Mouse (Mus musculus): ENCODE measurements at regions not wholly inside any gene's neighbourhood (a gene's known extent, or its start where the extent isn't known, plus 50 kb on each side); places are given as distances from the start of the nearest gene placed in this dataset.

DNA sequence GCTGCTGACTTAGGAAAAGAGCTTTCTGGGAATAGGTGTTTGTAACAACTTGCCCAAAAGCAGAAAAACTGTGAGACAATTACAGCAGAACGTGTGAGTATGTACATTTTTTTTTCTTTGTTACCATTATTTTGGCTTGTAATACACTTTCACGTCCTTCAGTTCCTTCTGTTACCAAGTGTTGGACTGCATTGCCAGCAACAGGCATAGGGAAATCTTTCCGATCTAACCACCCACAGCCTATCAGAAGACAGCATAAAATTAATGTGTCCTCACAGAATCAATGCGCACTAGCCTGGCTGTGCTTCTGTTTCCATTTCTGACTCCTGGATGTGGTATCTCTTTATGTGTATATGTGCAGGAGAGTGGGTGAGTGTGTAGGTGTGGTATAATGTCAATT, 76.6 kb upstream of the Ifne start:
- no peak overlapping the region for H3K27ac ChIP-seq (ENCODE audit: low read length)
- H3K9me3 ChIP-seq (replicated peaks; ENCODE audit: control insufficient read depth, low read length), result no peaks in the 10 kb centered on the region
- H3K27me3 ChIP-seq (ENCODE audit: control insufficient read depth, insufficient read depth, low read length), result no peaks in the 10 kb centered on the region
- no peak overlapping the region for H3K4me2 ChIP-seq (ENCODE audit: low read depth, low read length)
- no peaks in the 10 kb centered on the region for H3K36me3 ChIP-seq (ENCODE audit: control insufficient read depth, insufficient read depth)
- H3K4me3 ChIP-seq (ENCODE audit: low read length), result no peak overlapping the region
- H3K9ac ChIP-seq (ENCODE audit: low read length), result no peak overlapping the region
- 66% methylated on average over 4 of the region's 4 CpGs for WGBS
- no peak for ATAC-seq (replicated peaks; ENCODE audit: extremely low read depth, insufficient read depth, low FRiP score)
- no peaks in the 10 kb centered on the region for H3K4me1 ChIP-seq (ENCODE audit: control insufficient read depth, insufficient read depth, low read length)

DNA sequence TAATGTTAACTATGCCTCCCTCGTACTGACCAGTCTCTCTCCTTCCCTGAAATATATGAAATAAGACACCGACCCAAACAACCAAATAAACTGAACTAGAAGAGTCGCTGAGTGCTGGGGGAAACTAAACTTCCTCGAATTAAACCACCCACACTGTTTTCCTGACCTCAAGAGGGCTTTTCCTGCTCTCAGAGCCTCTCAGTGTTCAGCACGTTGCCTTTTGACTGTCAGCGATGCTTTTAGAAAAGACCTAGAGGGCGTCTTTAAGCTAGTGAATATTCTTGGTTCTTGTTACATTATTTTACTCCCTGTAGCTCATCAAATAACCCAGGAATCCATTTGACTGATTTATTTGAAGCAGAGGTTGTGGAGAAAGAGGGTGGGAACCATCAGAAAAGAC, 76.2 kb upstream of the Ifne start:
- Histone ChIP-seq H3K27me3 (ENCODE audit: control insufficient read depth, insufficient read depth, low read length) (no peaks in the 10 kb centered on the region), H3K36me3 (ENCODE audit: control insufficient read depth, insufficient read depth) (no peaks in the 10 kb centered on the region), H3K9ac (ENCODE audit: low read length) (0 out of 2 replicates have a peak overlapping the region, but pooled peaks have one; percentile 12), H3K4me2 (ENCODE audit: low read depth, low read length) (peak overlapping the region; percentile 40; the same call in 1 of the 2 replicates), H3K27ac (ENCODE audit: low read length) (no peak overlapping the region), H3K4me3 (ENCODE audit: low read length) (no peak overlapping the region), H3K9me3 (replicated peaks; ENCODE audit: control insufficient read depth, low read length) (no peaks in the 10 kb centered on the region), H3K4me1 (ENCODE audit: control insufficient read depth, insufficient read depth, low read length) (0 out of 2 replicates have a peak, but pooled peaks cover under 1% of the 10 kb centered on the region)
- ATAC-seq (replicated peaks; ENCODE audit: extremely low read depth, insufficient read depth, low FRiP score), result no peak
- WGBS, result 29% methylated on average over 7 of the region's 7 CpGs

DNA sequence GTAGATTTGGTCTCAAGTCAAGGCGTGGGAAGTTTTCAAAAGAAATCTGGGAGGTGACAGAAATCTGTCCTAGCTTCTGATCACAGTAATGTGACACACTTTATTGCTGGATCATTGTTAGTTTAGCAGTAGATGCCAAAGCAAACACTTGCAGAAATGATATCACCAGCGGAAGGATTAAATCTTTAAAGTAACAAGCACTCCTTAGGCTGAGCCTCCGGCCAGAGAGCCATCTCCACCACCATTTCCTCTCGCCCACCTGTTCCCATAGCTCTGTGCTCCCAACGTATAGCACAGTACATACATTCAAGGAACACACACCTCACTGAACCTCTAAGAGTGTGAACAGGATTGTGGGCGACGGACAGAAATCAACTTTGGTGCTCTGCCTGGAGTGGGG, 75.6 kb upstream of the Ifne start:
- no peak overlapping the region for H3K9ac ChIP-seq (ENCODE audit: low read length)
- no peak overlapping the region for H3K4me3 ChIP-seq (ENCODE audit: low read length)
- no peaks in the 10 kb centered on the region for H3K36me3 ChIP-seq (ENCODE audit: control insufficient read depth, insufficient read depth)
- no peaks in the 10 kb centered on the region for H3K27me3 ChIP-seq (ENCODE audit: control insufficient read depth, insufficient read depth, low read length)
- 0 out of 2 replicates have a peak, but pooled peaks cover 5% of the 10 kb centered on the region for H3K4me1 ChIP-seq (ENCODE audit: control insufficient read depth, insufficient read depth, low read length)
- ATAC-seq (replicated peaks; ENCODE audit: extremely low read depth, insufficient read depth, low FRiP score), result no peak
- no peak overlapping the region for H3K27ac ChIP-seq (ENCODE audit: low read length)
- WGBS, result 69% methylated on average over 7 of the region's 7 CpGs
- H3K4me2 ChIP-seq (ENCODE audit: low read depth, low read length), result peak overlapping the region; percentile 40
- H3K9me3 ChIP-seq (replicated peaks; ENCODE audit: control insufficient read depth, low read length), result no peaks in the 10 kb centered on the region

DNA sequence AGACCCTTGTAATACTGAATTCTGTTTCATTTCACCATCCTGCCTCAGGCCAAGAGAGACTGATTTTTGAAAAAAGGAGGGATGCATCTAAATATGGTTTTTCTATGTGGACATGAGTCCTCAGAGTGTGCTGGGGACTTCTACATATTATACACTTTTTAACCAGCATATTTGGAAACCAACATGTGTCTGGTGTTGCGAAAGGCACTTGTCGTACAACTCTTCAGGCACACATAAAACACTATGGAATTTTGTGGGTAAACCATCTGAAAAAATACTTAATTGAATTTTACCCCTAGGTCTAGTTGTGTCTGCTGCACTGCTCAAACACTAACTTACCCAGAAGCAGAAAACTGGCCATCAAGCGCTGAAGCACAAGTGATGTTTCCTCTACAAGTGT, 74.0 kb upstream of the Ifne start:
- WGBS, result 88% methylated on average over 3 of the region's 3 CpGs
- H3K4me1 ChIP-seq (ENCODE audit: control insufficient read depth, insufficient read depth, low read length), result peaks cover 9% of the 10 kb centered on the region; the same call in 1 of the 2 replicates
- no peaks in the 10 kb centered on the region for H3K36me3 ChIP-seq (ENCODE audit: control insufficient read depth, insufficient read depth)
- no peak overlapping the region for H3K27ac ChIP-seq (ENCODE audit: low read length)
- H3K9me3 ChIP-seq (replicated peaks; ENCODE audit: control insufficient read depth, low read length), result no peaks in the 10 kb centered on the region
- no peak overlapping the region for H3K4me3 ChIP-seq (ENCODE audit: low read length)
- no peaks in the 10 kb centered on the region for H3K27me3 ChIP-seq (ENCODE audit: control insufficient read depth, insufficient read depth, low read length)
- no peak for ATAC-seq (replicated peaks; ENCODE audit: extremely low read depth, insufficient read depth, low FRiP score)
- H3K4me2 ChIP-seq (ENCODE audit: low read depth, low read length), result no peak overlapping the region
- H3K9ac ChIP-seq (ENCODE audit: low read length), result no peak overlapping the region

DNA sequence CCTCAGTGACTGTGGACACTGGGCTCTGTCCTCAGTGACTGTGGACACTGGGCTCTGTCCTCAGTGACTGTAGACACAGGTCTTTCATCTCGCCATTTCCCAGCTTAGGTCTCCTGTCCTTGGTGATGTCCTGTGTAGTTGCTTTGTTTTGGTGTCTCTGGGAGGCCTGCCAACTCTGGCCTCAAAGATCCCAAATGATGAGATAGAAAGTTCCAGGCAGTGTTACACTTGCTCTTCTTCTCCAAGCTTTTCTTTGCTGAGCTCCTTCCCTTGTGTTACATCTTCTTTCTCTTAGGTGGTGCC, 71.0 kb upstream of the Ifne start:
- H3K4me1 ChIP-seq (ENCODE audit: control insufficient read depth, insufficient read depth, low read length), result peaks cover 9% of the 10 kb centered on the region; the same call in 1 of the 2 replicates
- no peak overlapping the region for H3K9ac ChIP-seq (ENCODE audit: low read length)
- H3K27ac ChIP-seq (ENCODE audit: low read length), result peak overlapping the region; percentile 67
- no peak overlapping the region for H3K4me3 ChIP-seq (ENCODE audit: low read length)
- ATAC-seq (replicated peaks; ENCODE audit: extremely low read depth, insufficient read depth, low FRiP score), result 0 out of 2 replicates have a peak, but pooled peaks have one; percentile 35
- 23% methylated on average over 1 of the region's 1 CpGs for WGBS
- no peaks in the 10 kb centered on the region for H3K9me3 ChIP-seq (replicated peaks; ENCODE audit: control insufficient read depth, low read length)
- peak overlapping the region; percentile 47 for H3K4me2 ChIP-seq (ENCODE audit: low read depth, low read length)
- no peaks in the 10 kb centered on the region for H3K27me3 ChIP-seq (ENCODE audit: control insufficient read depth, insufficient read depth, low read length)
- no peaks in the 10 kb centered on the region for H3K36me3 ChIP-seq (ENCODE audit: control insufficient read depth, insufficient read depth)

DNA sequence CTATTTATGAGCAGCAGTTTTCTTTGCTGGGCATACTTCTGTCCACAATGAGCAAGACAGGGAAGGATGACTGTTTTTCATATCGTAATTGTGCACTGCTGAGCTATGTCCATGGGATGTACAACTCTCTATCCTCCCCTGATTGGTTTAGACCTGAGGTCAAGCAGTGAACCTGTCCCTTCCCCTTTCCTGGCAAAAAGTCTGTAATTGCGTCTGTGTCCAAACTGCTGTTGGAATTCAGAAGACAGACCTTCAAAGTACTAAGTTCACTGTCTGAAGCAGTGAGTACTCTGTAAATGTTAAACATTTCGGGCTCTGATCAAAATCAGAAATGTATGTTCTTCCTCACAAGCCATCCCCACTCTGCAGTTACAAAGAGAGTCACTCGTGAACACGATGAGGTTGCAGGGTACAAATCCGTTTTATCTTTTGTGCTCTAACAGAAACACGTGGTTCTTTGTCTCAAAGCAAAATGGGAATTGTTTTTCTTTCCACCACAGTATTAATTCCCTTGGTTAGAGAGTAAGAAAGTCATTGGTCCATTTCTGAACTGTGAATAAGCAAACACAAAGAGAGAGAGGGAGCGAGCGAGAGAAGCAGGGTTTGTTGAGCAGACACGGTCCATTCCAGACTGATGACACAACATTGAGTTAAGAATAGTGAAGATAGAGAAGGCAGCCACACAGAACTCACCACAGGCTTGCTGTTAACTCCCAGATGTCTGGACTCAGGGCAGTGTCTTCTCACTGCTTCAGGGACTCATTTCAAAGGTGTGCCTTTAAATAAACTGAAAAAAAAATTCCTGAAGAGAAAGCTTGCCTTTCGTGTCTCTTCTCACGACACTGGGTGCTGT, 70.4 kb upstream of the Ifne start:
- Histone ChIP-seq H3K9ac (ENCODE audit: low read length) (0 out of 2 replicates have a peak overlapping the region, but pooled peaks have one; percentile 20), H3K4me2 (ENCODE audit: low read depth, low read length) (peak overlapping the region; percentile 47), H3K27me3 (ENCODE audit: control insufficient read depth, insufficient read depth, low read length) (no peaks in the 10 kb centered on the region), H3K36me3 (ENCODE audit: control insufficient read depth, insufficient read depth) (no peaks in the 10 kb centered on the region), H3K4me3 (ENCODE audit: low read length) (peak overlapping the region; percentile 2; the same call in 1 of the 2 replicates), H3K4me1 (ENCODE audit: control insufficient read depth, insufficient read depth, low read length) (peaks cover 9% of the 10 kb centered on the region; the same call in 1 of the 2 replicates), H3K9me3 (replicated peaks; ENCODE audit: control insufficient read depth, low read length) (no peaks in the 10 kb centered on the region), H3K27ac (ENCODE audit: low read length) (peak overlapping the region; percentile 67)
- WGBS, result 22% methylated on average over 12 of the region's 12 CpGs
- peak; percentile 87 for ATAC-seq (replicated peaks; ENCODE audit: extremely low read depth, insufficient read depth, low FRiP score)

DNA sequence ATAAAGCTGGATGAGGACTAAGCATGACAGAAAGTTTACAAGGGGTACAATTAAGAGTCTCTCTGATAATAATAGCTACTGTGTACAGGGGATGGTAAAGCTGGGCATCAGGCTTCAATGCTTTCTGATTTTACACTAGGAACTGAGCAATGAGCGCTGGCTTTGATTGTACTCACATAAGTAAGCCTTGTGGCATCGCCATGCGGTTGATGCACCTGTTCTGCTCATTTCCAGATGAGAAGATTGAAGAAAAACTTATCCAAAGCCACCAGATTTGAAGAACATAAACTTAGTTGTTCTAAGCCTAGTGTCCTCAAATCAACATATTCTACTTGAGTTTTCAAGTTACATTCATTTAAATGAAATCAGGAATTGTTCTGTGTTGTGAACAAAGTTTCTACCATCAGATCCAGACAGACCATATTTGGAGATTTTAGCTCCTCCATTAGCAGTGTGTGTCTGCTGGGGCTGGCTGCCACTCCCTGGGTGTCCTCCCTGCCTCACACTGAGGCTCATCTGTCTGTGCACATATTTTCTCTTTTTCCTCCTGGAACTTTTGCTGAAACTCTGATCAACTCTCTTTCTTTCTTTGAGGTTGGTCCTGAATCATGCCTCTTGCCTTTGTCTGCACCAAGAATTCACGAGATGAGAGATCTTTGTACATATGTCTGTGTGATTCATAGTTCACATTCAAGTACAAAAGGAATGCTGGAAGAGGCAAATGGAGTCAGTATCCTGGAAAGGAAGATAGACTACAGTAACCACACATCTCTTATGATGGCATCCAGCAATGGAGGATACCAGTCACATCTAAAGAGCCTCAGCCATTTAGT, 68.2 kb upstream of the Ifne start:
- H3K36me3 ChIP-seq (ENCODE audit: control insufficient read depth, insufficient read depth), result no peaks in the 10 kb centered on the region
- H3K9ac ChIP-seq (ENCODE audit: low read length), result no peak overlapping the region
- peaks cover 9% of the 10 kb centered on the region; the same call in 1 of the 2 replicates for H3K4me1 ChIP-seq (ENCODE audit: control insufficient read depth, insufficient read depth, low read length)
- H3K4me3 ChIP-seq (ENCODE audit: low read length), result no peak overlapping the region
- no peak overlapping the region for H3K27ac ChIP-seq (ENCODE audit: low read length)
- no peaks in the 10 kb centered on the region for H3K9me3 ChIP-seq (replicated peaks; ENCODE audit: control insufficient read depth, low read length)
- H3K4me2 ChIP-seq (ENCODE audit: low read depth, low read length), result no peak overlapping the region
- WGBS, result 77% methylated on average over 4 of the region's 4 CpGs
- ATAC-seq (replicated peaks; ENCODE audit: extremely low read depth, insufficient read depth, low FRiP score), result no peak
- H3K27me3 ChIP-seq (ENCODE audit: control insufficient read depth, insufficient read depth, low read length), result no peaks in the 10 kb centered on the region

DNA sequence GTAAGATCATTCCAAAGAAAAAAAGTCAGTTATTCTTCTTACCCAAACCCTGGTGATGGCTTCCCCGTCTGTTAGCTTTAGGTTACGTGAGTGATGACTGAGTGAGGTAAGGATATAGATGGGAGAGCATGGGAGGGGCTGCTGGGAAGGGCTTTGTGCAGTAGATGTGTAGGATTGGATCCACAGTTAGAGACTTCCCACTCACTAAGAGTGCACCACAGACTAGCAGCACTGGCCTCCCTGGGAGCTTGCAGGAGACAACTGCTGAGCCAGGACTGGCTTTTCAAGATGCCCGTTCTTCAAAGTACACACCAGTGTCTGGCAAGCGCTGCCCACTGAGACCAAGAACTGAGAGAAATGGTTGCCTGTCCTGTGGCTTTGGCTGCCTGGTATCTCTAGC, 62.0 kb upstream of the Ifne start:
- H3K4me3 ChIP-seq (ENCODE audit: low read length), result no peak overlapping the region
- peaks cover 5% of the 10 kb centered on the region; the same call in 1 of the 2 replicates for H3K4me1 ChIP-seq (ENCODE audit: control insufficient read depth, insufficient read depth, low read length)
- WGBS, result 74% methylated on average over 4 of the region's 4 CpGs
- no peaks in the 10 kb centered on the region for H3K36me3 ChIP-seq (ENCODE audit: control insufficient read depth, insufficient read depth)
- no peak for ATAC-seq (replicated peaks; ENCODE audit: extremely low read depth, insufficient read depth, low FRiP score)
- peaks cover 4% of the 10 kb centered on the region; the same call in 1 of the 2 replicates for H3K27me3 ChIP-seq (ENCODE audit: control insufficient read depth, insufficient read depth, low read length)
- no peak overlapping the region for H3K4me2 ChIP-seq (ENCODE audit: low read depth, low read length)
- H3K9ac ChIP-seq (ENCODE audit: low read length), result no peak overlapping the region
- no peak overlapping the region for H3K27ac ChIP-seq (ENCODE audit: low read length)
- no peaks in the 10 kb centered on the region for H3K9me3 ChIP-seq (replicated peaks; ENCODE audit: control insufficient read depth, low read length)

DNA sequence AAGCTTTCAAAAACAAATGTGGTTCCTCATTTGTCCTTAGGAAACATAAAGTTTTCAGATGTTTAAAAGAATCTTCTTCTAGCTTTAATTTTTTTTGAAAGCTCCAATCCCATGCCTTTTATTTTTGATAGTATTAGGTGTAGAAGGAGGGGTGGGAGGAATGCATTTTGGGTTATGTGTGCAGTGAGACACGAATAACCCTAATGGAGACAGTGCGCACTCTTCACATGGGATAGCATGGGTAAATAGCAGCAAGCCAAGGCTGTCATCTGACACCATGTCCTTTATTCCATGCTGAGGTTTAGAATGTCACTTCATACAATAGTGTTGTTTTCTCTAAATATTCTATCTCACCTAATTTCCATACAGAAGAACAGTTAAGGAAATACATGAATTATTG, 60.7 kb upstream of the Ifne start:
- WGBS, result 88% methylated on average over 2 of the region's 2 CpGs

More for the DNA sequence above, 60.7 kb upstream of the Ifne start:
- no peak overlapping the region for H3K27ac ChIP-seq (ENCODE audit: low read length)
- peaks cover 5% of the 10 kb centered on the region; the same call in 1 of the 2 replicates for H3K4me1 ChIP-seq (ENCODE audit: control insufficient read depth, insufficient read depth, low read length)
- peaks cover 8% of the 10 kb centered on the region for H3K27me3 ChIP-seq (ENCODE audit: control insufficient read depth, insufficient read depth, low read length)
- no peaks in the 10 kb centered on the region for H3K36me3 ChIP-seq (ENCODE audit: control insufficient read depth, insufficient read depth)
- H3K4me3 ChIP-seq (ENCODE audit: low read length), result no peak overlapping the region
- H3K9ac ChIP-seq (ENCODE audit: low read length), result no peak overlapping the region
- H3K4me2 ChIP-seq (ENCODE audit: low read depth, low read length), result no peak overlapping the region
- ATAC-seq (replicated peaks; ENCODE audit: extremely low read depth, insufficient read depth, low FRiP score), result no peak
- no peaks in the 10 kb centered on the region for H3K9me3 ChIP-seq (replicated peaks; ENCODE audit: control insufficient read depth, low read length)
